Mouse (Mus musculus) lung, postnatal 0 days (tissue): ENCODE measurements around the gene Nudcd3.

ENCODE experiments used
- CTCF ChIP-seq: IDR thresholded peaks from 2 replicates; pipeline ENCODE4 v1.5.1; 2016; ENCODE audit warnings: antibody characterized with exemption, mild to moderate bottlenecking
- EP300 ChIP-seq: IDR thresholded peaks from 2 replicates; pipeline ENCODE4 v1.6.1; 2016; ENCODE audit warnings: antibody characterized with exemption, mild to moderate bottlenecking, control low read depth

DNA sequence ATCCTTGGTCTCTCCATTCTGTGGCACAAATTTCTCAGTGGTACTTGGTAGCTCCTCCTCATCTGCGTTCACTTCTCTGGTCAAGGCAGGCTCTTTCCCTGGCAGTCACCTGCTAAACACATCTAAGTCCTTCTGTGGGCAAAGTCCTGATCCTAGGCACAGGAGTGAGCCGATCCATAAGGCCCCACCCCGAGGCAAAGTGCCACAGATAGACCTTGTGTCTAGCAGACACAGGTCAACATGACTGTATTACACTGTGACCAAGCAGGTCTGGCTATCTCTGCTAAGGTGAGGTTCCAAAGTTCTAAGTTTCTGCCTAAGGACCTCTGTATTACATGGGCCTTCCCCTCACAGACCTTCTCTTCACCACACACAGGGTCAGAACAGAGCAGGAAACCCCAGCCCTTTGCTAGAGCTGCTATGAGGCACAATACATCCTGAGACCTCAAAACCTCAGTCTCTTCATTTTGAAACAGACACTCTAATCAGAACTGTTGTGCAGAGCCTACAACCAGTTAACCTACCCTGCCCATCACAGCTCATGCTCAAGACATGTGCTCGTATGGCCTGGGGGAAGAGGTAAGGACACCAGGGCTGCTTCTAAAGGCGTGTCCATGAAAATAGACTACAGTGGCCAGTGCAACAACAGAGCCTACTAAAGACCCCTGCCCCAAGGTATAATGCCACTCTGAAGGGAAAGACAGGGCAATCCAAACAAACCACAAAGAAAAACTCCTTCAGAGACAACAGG is 88.3 kb downstream of the Nudcd3 start:
- TF ChIP-seq EP300 (no peak), CTCF (no peak)
